Mouse (Mus musculus): ENCODE measurements around the gene Fzd4. TPM values are rescaled to one million over a fixed set of nuclear protein-coding genes. Genes with fewer than 3 reads are reported as not detected.

The Fzd4 gene
- polyA plus RNA-seq, 1 experiment from 2014 or later: 3.0 TPM

- Histone ChIP-seq H3K27ac (no peak overlapping the region), H3K9me3 (no peaks in the 10 kb centered on the region), H3K4me1 (replicated peaks) (no peaks in the 10 kb centered on the region), H3K27me3 (ENCODE audit: insufficient read depth, poor library complexity, severe bottlenecking) (no peaks in the 10 kb centered on the region), H3K4me3 (no peak overlapping the region), H3K36me3 (no peaks in the 10 kb centered on the region)
- DNase-seq (ENCODE audit: low spot score): no peak
- 91% methylated on average over 2 of the region's 2 CpGs for WGBS
Measured at GRCm38 (mm10) chr7:89390660-89391059, 13.5 kb upstream of the Fzd4 start.

- Histone ChIP-seq H3K27ac (no peak overlapping the region), H3K36me3 (no peaks in the 10 kb centered on the region), H3K27me3 (ENCODE audit: insufficient read depth, poor library complexity, severe bottlenecking) (no peaks in the 10 kb centered on the region), H3K9me3 (no peaks in the 10 kb centered on the region), H3K4me1 (replicated peaks) (no peaks in the 10 kb centered on the region), H3K4me3 (no peak overlapping the region)
- WGBS: 82% methylated on average over 3 of the region's 3 CpGs
- no peak for DNase-seq (ENCODE audit: low spot score)
Measured at GRCm38 (mm10) chr7:89391281-89391680, 12.9 kb upstream of the Fzd4 start.

GRCm38 (mm10) chr7:89391831-89392230, 12.3 kb upstream of the Fzd4 start:
- 88% methylated on average over 4 of the region's 4 CpGs for WGBS

GRCm38 (mm10) chr7:89392388-89392787, 11.8 kb upstream of the Fzd4 start:
- H3K4me1 ChIP-seq (replicated peaks): no peaks in the 10 kb centered on the region
- no peaks in the 10 kb centered on the region for H3K9me3 ChIP-seq
- H3K36me3 ChIP-seq: no peaks in the 10 kb centered on the region
- no peak for DNase-seq (ENCODE audit: low spot score)
- 82% methylated on average over 4 of the region's 4 CpGs for WGBS
- no peak overlapping the region for H3K4me3 ChIP-seq
- no peaks in the 10 kb centered on the region for H3K27me3 ChIP-seq (ENCODE audit: insufficient read depth, poor library complexity, severe bottlenecking)
- H3K27ac ChIP-seq: no peak overlapping the region

More at GRCm38 (mm10) chr7:89391831-89392230, 12.3 kb upstream of the Fzd4 start:
- DNase-seq (ENCODE audit: low spot score): no peak
- Histone ChIP-seq H3K9me3 (no peaks in the 10 kb centered on the region), H3K4me1 (replicated peaks) (no peaks in the 10 kb centered on the region), H3K27me3 (ENCODE audit: insufficient read depth, poor library complexity, severe bottlenecking) (no peaks in the 10 kb centered on the region), H3K36me3 (no peaks in the 10 kb centered on the region), H3K27ac (no peak overlapping the region), H3K4me3 (no peak overlapping the region)

GRCm38 (mm10) chr7:89392825-89393224, 11.3 kb upstream of the Fzd4 start:
- no peaks in the 10 kb centered on the region for H3K36me3 ChIP-seq
- WGBS: 94% methylated on average over 1 of the region's 1 CpGs
- no peaks in the 10 kb centered on the region for H3K27me3 ChIP-seq (ENCODE audit: insufficient read depth, poor library complexity, severe bottlenecking)
- H3K27ac ChIP-seq: no peak overlapping the region
- H3K9me3 ChIP-seq: no peaks in the 10 kb centered on the region
- H3K4me1 ChIP-seq (replicated peaks): no peaks in the 10 kb centered on the region
- no peak for DNase-seq (ENCODE audit: low spot score)
- no peak overlapping the region for H3K4me3 ChIP-seq

- Histone ChIP-seq H3K4me1 (replicated peaks) (no peaks in the 10 kb centered on the region), H3K36me3 (no peaks in the 10 kb centered on the region), H3K9me3 (no peaks in the 10 kb centered on the region), H3K27me3 (ENCODE audit: insufficient read depth, poor library complexity, severe bottlenecking) (no peaks in the 10 kb centered on the region), H3K4me3 (no peak overlapping the region), H3K27ac (no peak overlapping the region)
- DNase-seq (ENCODE audit: low spot score): no peak
- 84% methylated on average over 1 of the region's 1 CpGs for WGBS
Measured at GRCm38 (mm10) chr7:89395399-89395798, 8.8 kb upstream of the Fzd4 start.

GRCm38 (mm10) chr7:89396386-89396785, 7.8 kb upstream of the Fzd4 start:
- Histone ChIP-seq H3K4me1 (replicated peaks) (peaks cover 5% of the 10 kb centered on the region; the same call in 1 of the 2 replicates), H3K9me3 (no peaks in the 10 kb centered on the region), H3K36me3 (no peaks in the 10 kb centered on the region), H3K27ac (no peak overlapping the region), H3K27me3 (ENCODE audit: insufficient read depth, poor library complexity, severe bottlenecking) (no peaks in the 10 kb centered on the region), H3K4me3 (no peak overlapping the region)
- WGBS: 65% methylated on average over 8 of the region's 8 CpGs
- no peak for DNase-seq (ENCODE audit: low spot score)

- H3K27ac ChIP-seq: no peak overlapping the region
- H3K9me3 ChIP-seq: no peaks in the 10 kb centered on the region
- no peaks in the 10 kb centered on the region for H3K36me3 ChIP-seq
- H3K4me3 ChIP-seq: no peak overlapping the region
- H3K4me1 ChIP-seq (replicated peaks): peaks cover 15% of the 10 kb centered on the region
- 77% methylated on average over 3 of the region's 3 CpGs for WGBS
- H3K27me3 ChIP-seq (ENCODE audit: insufficient read depth, poor library complexity, severe bottlenecking): peaks cover 14% of the 10 kb centered on the region
- no peak for DNase-seq (ENCODE audit: low spot score)
Measured at GRCm38 (mm10) chr7:89397837-89398534, 6.2 kb upstream of the Fzd4 start.

- Histone ChIP-seq H3K4me3 (no peak overlapping the region), H3K27me3 (ENCODE audit: insufficient read depth, poor library complexity, severe bottlenecking) (peaks cover 24% of the 10 kb centered on the region), H3K9me3 (no peaks in the 10 kb centered on the region), H3K4me1 (replicated peaks) (peaks cover 33% of the 10 kb centered on the region), H3K27ac (no peak overlapping the region), H3K36me3 (no peaks in the 10 kb centered on the region)
- 83% methylated on average over 2 of the region's 2 CpGs for WGBS
- DNase-seq (ENCODE audit: low spot score): no peak
Measured at GRCm38 (mm10) chr7:89400721-89401120, 3.4 kb upstream of the Fzd4 start.

GRCm38 (mm10) chr7:89401136-89401858, 2.9 kb upstream of the Fzd4 start:
- H3K4me3 ChIP-seq: no peak overlapping the region
- no peak overlapping the region for H3K27ac ChIP-seq
- peaks cover 39% of the 10 kb centered on the region for H3K4me1 ChIP-seq (replicated peaks)
- peaks cover 29% of the 10 kb centered on the region for H3K27me3 ChIP-seq (ENCODE audit: insufficient read depth, poor library complexity, severe bottlenecking)
- no peak for DNase-seq (ENCODE audit: low spot score)
- no peaks in the 10 kb centered on the region for H3K36me3 ChIP-seq
- 44% methylated on average over 11 of the region's 11 CpGs for WGBS
- no peaks in the 10 kb centered on the region for H3K9me3 ChIP-seq

GRCm38 (mm10) chr7:89401936-89402335, 2.2 kb upstream of the Fzd4 start:
- Histone ChIP-seq H3K4me3 (no peak overlapping the region), H3K36me3 (peaks cover 2% of the 10 kb centered on the region; the same call in 1 of the 2 replicates), H3K4me1 (replicated peaks) (peaks cover 39% of the 10 kb centered on the region), H3K27me3 (ENCODE audit: insufficient read depth, poor library complexity, severe bottlenecking) (peaks cover 30% of the 10 kb centered on the region), H3K9me3 (no peaks in the 10 kb centered on the region), H3K27ac (no peak overlapping the region)
- 80% methylated on average over 3 of the region's 3 CpGs for WGBS
- no peak for DNase-seq (ENCODE audit: low spot score)

GRCm38 (mm10) chr7:89403053-89403972, 842 bp upstream of the Fzd4 start:
- Histone ChIP-seq H3K27ac (peak overlapping the region; percentile 90), H3K4me3 (peak overlapping the region; percentile 77), H3K27me3 (ENCODE audit: insufficient read depth, poor library complexity, severe bottlenecking) (peaks cover 34% of the 10 kb centered on the region), H3K9me3 (no peaks in the 10 kb centered on the region), H3K4me1 (replicated peaks) (peaks cover 39% of the 10 kb centered on the region), H3K36me3 (peaks cover 16% of the 10 kb centered on the region)
- peak; percentile 77 for DNase-seq (ENCODE audit: low spot score)
- 5% methylated on average over 52 of the region's 52 CpGs for WGBS
